Mouse (Mus musculus): ENCODE measurements at regions not wholly inside any gene's neighbourhood (a gene's known extent, or its start where the extent isn't known, plus 50 kb on each side); places are given as distances from the start of the nearest gene placed in this dataset.

GRCm38 (mm10) chr9:115403354-115403968 is 93.2 kb upstream of the Stt3b start:
- Histone ChIP-seq H3K4me1 (ENCODE audit: control insufficient read depth, insufficient read depth, low read length) (no peaks in the 10 kb centered on the region), H3K9ac (replicated peaks; ENCODE audit: low read depth, low read length) (no peak overlapping the region), H3K4me3 (ENCODE audit: low read depth, low read length) (no peak overlapping the region), H3K4me2 (ENCODE audit: low read depth, low read length) (no peak overlapping the region), H3K27me3 (ENCODE audit: control insufficient read depth, insufficient read depth, low read length) (no peaks in the 10 kb centered on the region), H3K36me3 (ENCODE audit: control insufficient read depth, insufficient read depth, low read length) (no peaks in the 10 kb centered on the region), H3K27ac (ENCODE audit: low read depth, low read length) (no peak overlapping the region), H3K9me3 (ENCODE audit: control insufficient read depth, low read length) (no peaks in the 10 kb centered on the region)
- no peak for ATAC-seq (ENCODE audit: low read depth)
- WGBS = 83% methylated on average over 7 of the region's 7 CpGs

- ATAC-seq (ENCODE audit: low read depth) = no peak
- 92% methylated on average over 21 of the region's 21 CpGs for WGBS
- no peak overlapping the region for H3K9ac ChIP-seq (replicated peaks; ENCODE audit: low read depth, low read length)
- no peaks in the 10 kb centered on the region for H3K27me3 ChIP-seq (ENCODE audit: control insufficient read depth, insufficient read depth, low read length)
- H3K9me3 ChIP-seq (ENCODE audit: control insufficient read depth, low read length) = no peaks in the 10 kb centered on the region
- no peak overlapping the region for H3K4me3 ChIP-seq (ENCODE audit: low read depth, low read length)
- H3K27ac ChIP-seq (ENCODE audit: low read depth, low read length) = no peak overlapping the region
- H3K36me3 ChIP-seq (ENCODE audit: control insufficient read depth, insufficient read depth, low read length) = no peaks in the 10 kb centered on the region
- no peak overlapping the region for H3K4me2 ChIP-seq (ENCODE audit: low read depth, low read length)
- peaks cover 6% of the 10 kb centered on the region; the same call in 1 of the 2 replicates for H3K4me1 ChIP-seq (ENCODE audit: control insufficient read depth, insufficient read depth, low read length)
Observed at GRCm38 (mm10) chr9:115407901-115408470, 97.8 kb upstream of the Stt3b start.

GRCm38 (mm10) chr9:115408886-115409285 is 98.7 kb upstream of the Stt3b start:
- Histone ChIP-seq H3K9me3 (ENCODE audit: control insufficient read depth, low read length) (no peaks in the 10 kb centered on the region), H3K4me1 (ENCODE audit: control insufficient read depth, insufficient read depth, low read length) (peaks cover 6% of the 10 kb centered on the region; the same call in 1 of the 2 replicates), H3K36me3 (ENCODE audit: control insufficient read depth, insufficient read depth, low read length) (no peaks in the 10 kb centered on the region), H3K27ac (ENCODE audit: low read depth, low read length) (no peak overlapping the region), H3K27me3 (ENCODE audit: control insufficient read depth, insufficient read depth, low read length) (no peaks in the 10 kb centered on the region), H3K9ac (replicated peaks; ENCODE audit: low read depth, low read length) (no peak overlapping the region), H3K4me3 (ENCODE audit: low read depth, low read length) (no peak overlapping the region), H3K4me2 (ENCODE audit: low read depth, low read length) (no peak overlapping the region)
- WGBS = 85% methylated on average over 6 of the region's 6 CpGs
- ATAC-seq (ENCODE audit: low read depth) = no peak

GRCm38 (mm10) chr9:115414190-115414589 is 104.0 kb upstream of the Stt3b start:
- no peak overlapping the region for H3K4me3 ChIP-seq (ENCODE audit: low read depth, low read length)
- no peaks in the 10 kb centered on the region for H3K27me3 ChIP-seq (ENCODE audit: control insufficient read depth, insufficient read depth, low read length)
- no peaks in the 10 kb centered on the region for H3K9me3 ChIP-seq (ENCODE audit: control insufficient read depth, low read length)
- H3K27ac ChIP-seq (ENCODE audit: low read depth, low read length) = no peak overlapping the region
- peaks cover 6% of the 10 kb centered on the region; the same call in 1 of the 2 replicates for H3K4me1 ChIP-seq (ENCODE audit: control insufficient read depth, insufficient read depth, low read length)
- H3K4me2 ChIP-seq (ENCODE audit: low read depth, low read length) = no peak overlapping the region
- H3K36me3 ChIP-seq (ENCODE audit: control insufficient read depth, insufficient read depth, low read length) = no peaks in the 10 kb centered on the region
- 92% methylated on average over 4 of the region's 4 CpGs for WGBS
- H3K9ac ChIP-seq (replicated peaks; ENCODE audit: low read depth, low read length) = no peak overlapping the region
- no peak for ATAC-seq (ENCODE audit: low read depth)

GRCm38 (mm10) chr9:115422786-115423185 is 112.6 kb upstream of the Stt3b start:
- Histone ChIP-seq H3K4me2 (ENCODE audit: low read depth, low read length) (no peak overlapping the region), H3K27ac (ENCODE audit: low read depth, low read length) (no peak overlapping the region), H3K9ac (replicated peaks; ENCODE audit: low read depth, low read length) (no peak overlapping the region), H3K27me3 (ENCODE audit: control insufficient read depth, insufficient read depth, low read length) (no peaks in the 10 kb centered on the region), H3K4me3 (ENCODE audit: low read depth, low read length) (no peak overlapping the region), H3K4me1 (ENCODE audit: control insufficient read depth, insufficient read depth, low read length) (no peaks in the 10 kb centered on the region), H3K36me3 (ENCODE audit: control insufficient read depth, insufficient read depth, low read length) (no peaks in the 10 kb centered on the region), H3K9me3 (ENCODE audit: control insufficient read depth, low read length) (no peaks in the 10 kb centered on the region)
- ATAC-seq (ENCODE audit: low read depth) = no peak
- WGBS = 78% methylated on average over 7 of the region's 7 CpGs

GRCm38 (mm10) chr9:115426682-115427081 is 116.5 kb upstream of the Stt3b start:
- no peak overlapping the region for H3K27ac ChIP-seq (ENCODE audit: low read depth, low read length)
- no peak overlapping the region for H3K9ac ChIP-seq (replicated peaks; ENCODE audit: low read depth, low read length)
- H3K9me3 ChIP-seq (ENCODE audit: control insufficient read depth, low read length) = no peaks in the 10 kb centered on the region
- ATAC-seq (ENCODE audit: low read depth) = no peak
- H3K4me2 ChIP-seq (ENCODE audit: low read depth, low read length) = no peak overlapping the region
- no peak overlapping the region for H3K4me3 ChIP-seq (ENCODE audit: low read depth, low read length)
- no peaks in the 10 kb centered on the region for H3K36me3 ChIP-seq (ENCODE audit: control insufficient read depth, insufficient read depth, low read length)
- no peaks in the 10 kb centered on the region for H3K27me3 ChIP-seq (ENCODE audit: control insufficient read depth, insufficient read depth, low read length)
- H3K4me1 ChIP-seq (ENCODE audit: control insufficient read depth, insufficient read depth, low read length) = no peaks in the 10 kb centered on the region
- WGBS = 63% methylated on average over 8 of the region's 8 CpGs

- Histone ChIP-seq H3K27me3 (ENCODE audit: control insufficient read depth, insufficient read depth, low read length) (no peaks in the 10 kb centered on the region), H3K4me3 (ENCODE audit: low read depth, low read length) (no peak overlapping the region), H3K4me1 (ENCODE audit: control insufficient read depth, insufficient read depth, low read length) (no peaks in the 10 kb centered on the region), H3K4me2 (ENCODE audit: low read depth, low read length) (no peak overlapping the region), H3K27ac (ENCODE audit: low read depth, low read length) (no peak overlapping the region), H3K9ac (replicated peaks; ENCODE audit: low read depth, low read length) (no peak overlapping the region), H3K9me3 (ENCODE audit: control insufficient read depth, low read length) (no peaks in the 10 kb centered on the region), H3K36me3 (ENCODE audit: control insufficient read depth, insufficient read depth, low read length) (no peaks in the 10 kb centered on the region)
- ATAC-seq (ENCODE audit: low read depth) = no peak
- WGBS = 75% methylated on average over 4 of the region's 4 CpGs
Observed at GRCm38 (mm10) chr9:115430271-115430670, 120.0 kb upstream of the Stt3b start.

GRCm38 (mm10) chr9:115434696-115435095 is 124.5 kb upstream of the Stt3b start:
- Histone ChIP-seq H3K4me3 (ENCODE audit: low read depth, low read length) (no peak overlapping the region), H3K4me2 (ENCODE audit: low read depth, low read length) (no peak overlapping the region), H3K9ac (replicated peaks; ENCODE audit: low read depth, low read length) (no peak overlapping the region), H3K27me3 (ENCODE audit: control insufficient read depth, insufficient read depth, low read length) (no peaks in the 10 kb centered on the region), H3K36me3 (ENCODE audit: control insufficient read depth, insufficient read depth, low read length) (no peaks in the 10 kb centered on the region), H3K4me1 (ENCODE audit: control insufficient read depth, insufficient read depth, low read length) (no peaks in the 10 kb centered on the region), H3K27ac (ENCODE audit: low read depth, low read length) (no peak overlapping the region), H3K9me3 (ENCODE audit: control insufficient read depth, low read length) (no peaks in the 10 kb centered on the region)
- ATAC-seq (ENCODE audit: low read depth) = no peak
- 53% methylated on average over 5 of the region's 5 CpGs for WGBS

GRCm38 (mm10) chr9:115436301-115436700 is 126.1 kb upstream of the Stt3b start:
- Histone ChIP-seq H3K27ac (ENCODE audit: low read depth, low read length) (no peak overlapping the region), H3K4me2 (ENCODE audit: low read depth, low read length) (no peak overlapping the region), H3K4me1 (ENCODE audit: control insufficient read depth, insufficient read depth, low read length) (no peaks in the 10 kb centered on the region), H3K4me3 (ENCODE audit: low read depth, low read length) (no peak overlapping the region), H3K27me3 (ENCODE audit: control insufficient read depth, insufficient read depth, low read length) (no peaks in the 10 kb centered on the region), H3K9ac (replicated peaks; ENCODE audit: low read depth, low read length) (no peak overlapping the region), H3K36me3 (ENCODE audit: control insufficient read depth, insufficient read depth, low read length) (no peaks in the 10 kb centered on the region), H3K9me3 (ENCODE audit: control insufficient read depth, low read length) (no peaks in the 10 kb centered on the region)
- 92% methylated on average over 3 of the region's 3 CpGs for WGBS
- no peak for ATAC-seq (ENCODE audit: low read depth)

Data from neural tube, embryonic 14.5 days (tissue).